Mouse (Mus musculus): Measurements from ENCODE around the gene Atg14.
A peak's percentile ranks its signal among the peaks of the same experiment; 100 is the strongest.
"Not testable (repeated sequence)": the region's sequence is repeated elsewhere in the genome, so short reads cannot be mapped to it uniquely, and the experiment has no call there.

The Atg14 gene

GRCm38 (mm10) chr14:47570549-47570948 is at the start of gene Atg14:
Gene Atg14, minus strand, starts transcription at chr14:47570649.
- DNase-seq (ENCODE audit: extremely low spot score, low read depth, low spot score) = not testable (repeated sequence)

- no peak for DNase-seq (ENCODE audit: extremely low spot score, low read depth, low spot score)
These were observed 48.4 kb upstream of the Atg14 start for GRCm38 (mm10) chr14:47618891-47619290.

- no peak for DNase-seq (ENCODE audit: extremely low spot score, low read depth, low spot score)
These were observed 42.8 kb upstream of the Atg14 start for GRCm38 (mm10) chr14:47613254-47613653.

- DNase-seq (ENCODE audit: extremely low spot score, low read depth, low spot score) = peak; percentile 62
These were observed 27.5 kb upstream of the Atg14 start for GRCm38 (mm10) chr14:47597942-47598388.

- no peak for DNase-seq (ENCODE audit: extremely low spot score, low read depth, low spot score)
These were observed 24.1 kb upstream of the Atg14 start for GRCm38 (mm10) chr14:47594426-47595103.

GRCm38 (mm10) chr14:47590391-47590975 is 20.0 kb upstream of the Atg14 start:
- DNase-seq (ENCODE audit: extremely low spot score, low read depth, low spot score) = no peak

GRCm38 (mm10) chr14:47589444-47589843 is 19.0 kb upstream of the Atg14 start:
- no peak for DNase-seq (ENCODE audit: extremely low spot score, low read depth, low spot score)

- no peak for DNase-seq (ENCODE audit: extremely low spot score, low read depth, low spot score)
These were observed 13.9 kb upstream of the Atg14 start for GRCm38 (mm10) chr14:47584346-47584745.

GRCm38 (mm10) chr14:47581681-47582080 is 11.2 kb upstream of the Atg14 start:
- DNase-seq (ENCODE audit: extremely low spot score, low read depth, low spot score) = no peak

- DNase-seq (ENCODE audit: extremely low spot score, low read depth, low spot score) = no peak
These were observed 10.8 kb upstream of the Atg14 start for GRCm38 (mm10) chr14:47581280-47581679.

- no peak for DNase-seq (ENCODE audit: extremely low spot score, low read depth, low spot score)
These were observed 7.6 kb upstream of the Atg14 start for GRCm38 (mm10) chr14:47578086-47578485.

GRCm38 (mm10) chr14:47576687-47577086 is 6.2 kb upstream of the Atg14 start:
- no peak for DNase-seq (ENCODE audit: extremely low spot score, low read depth, low spot score)

GRCm38 (mm10) chr14:47574721-47575120 is 4.3 kb upstream of the Atg14 start:
- no peak for DNase-seq (ENCODE audit: extremely low spot score, low read depth, low spot score)

- no peak for DNase-seq (ENCODE audit: extremely low spot score, low read depth, low spot score)
These were observed 2.3 kb upstream of the Atg14 start for GRCm38 (mm10) chr14:47572707-47573106.

GRCm38 (mm10) chr14:47567962-47568652 is 2.3 kb downstream of the Atg14 start:
- DNase-seq (ENCODE audit: extremely low spot score, low read depth, low spot score) = peak; percentile 78

- DNase-seq (ENCODE audit: extremely low spot score, low read depth, low spot score) = no peak
These were observed 7.3 kb downstream of the Atg14 start for GRCm38 (mm10) chr14:47563106-47563505.

- DNase-seq (ENCODE audit: extremely low spot score, low read depth, low spot score) = no peak
These were observed 7.9 kb downstream of the Atg14 start for GRCm38 (mm10) chr14:47562530-47562929.

- no peak for DNase-seq (ENCODE audit: extremely low spot score, low read depth, low spot score)
These were observed 9.7 kb downstream of the Atg14 start for GRCm38 (mm10) chr14:47560714-47561113.

- DNase-seq (ENCODE audit: extremely low spot score, low read depth, low spot score) = no peak
These were observed 15.2 kb downstream of the Atg14 start for GRCm38 (mm10) chr14:47555225-47555624.

GRCm38 (mm10) chr14:47554236-47554635 is 16.2 kb downstream of the Atg14 start:
- no peak for DNase-seq (ENCODE audit: extremely low spot score, low read depth, low spot score)

GRCm38 (mm10) chr14:47553380-47553779 is 17.1 kb downstream of the Atg14 start:
- DNase-seq (ENCODE audit: extremely low spot score, low read depth, low spot score) = no peak

GRCm38 (mm10) chr14:47551668-47552067 is 18.8 kb downstream of the Atg14 start:
- DNase-seq (ENCODE audit: extremely low spot score, low read depth, low spot score) = no peak
